Comparison of ENCODE assay signal across 9 mouse cellular contexts in the genomic region with DNA sequence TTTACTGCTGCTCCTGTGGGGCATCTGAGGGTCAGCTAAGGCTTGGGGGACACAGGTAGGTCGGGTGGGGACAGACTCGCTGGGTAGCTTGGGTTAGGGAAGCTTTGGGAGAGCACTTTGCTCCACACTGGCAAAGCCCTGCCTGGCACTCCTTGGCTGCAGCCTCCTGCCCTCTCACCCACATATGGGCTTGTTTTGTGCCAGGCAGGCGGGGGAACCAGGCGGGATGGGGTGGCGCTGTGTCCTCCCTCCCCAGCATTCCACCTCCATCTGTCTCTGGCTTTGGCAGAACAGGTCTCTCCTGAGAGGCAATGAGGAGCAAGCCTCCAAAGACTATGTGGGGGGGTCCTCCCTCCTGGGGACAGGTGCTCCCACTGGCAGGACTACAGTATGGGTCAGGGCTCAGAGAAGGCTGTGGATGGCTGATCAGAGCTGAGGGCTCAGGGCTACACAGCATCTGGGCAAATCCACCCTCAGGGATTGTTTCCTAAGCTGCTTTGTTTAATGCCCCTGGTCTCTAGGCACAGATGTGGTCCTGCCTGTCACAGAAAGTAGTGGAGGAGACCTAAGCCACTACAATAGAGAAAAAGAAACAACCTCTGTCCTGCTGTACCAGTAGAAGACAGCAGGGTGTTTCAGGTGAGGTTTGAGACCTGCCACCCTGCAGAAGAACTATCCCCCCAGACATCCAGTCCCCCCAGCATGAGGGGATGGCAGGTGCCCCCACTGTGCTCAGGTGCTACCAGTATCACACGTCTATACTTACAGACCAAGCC. TPM values are rescaled to one million over a fixed set of nuclear protein-coding genes. Genes with fewer than 3 reads are reported as not detected.
DNase-seq lines count a peak whose midpoint lies in the region; ATAC-seq lines count a peak whose summit lies in the region.
"Had no signal": no experiment of that assay in that cellular context is flagged by ENCODE, and none has a peak within 500 bp of the region (broad histone marks: within the 10 kb centered on the region; RNA-seq: fewer than 3 reads in every experiment).

No protein-coding gene starts in this region.

- H3K36me3 ChIP-seq in hindbrain, embryonic 16.5 days (ENCODE audit: control insufficient read depth, insufficient read depth, low read length): peaks cover 23% of the 10 kb centered on the region

- no peaks in the 10 kb centered on the region for H3K9me3 ChIP-seq in hindbrain, embryonic 16.5 days (ENCODE audit: control insufficient read depth, low read length)
- H3K9me3 ChIP-seq: heart, embryonic 13.5 days had no signal

- peak overlapping the region; percentile 80 for H3K4me2 ChIP-seq in hindbrain, embryonic 16.5 days (ENCODE audit: low read length)

- no peak overlapping the region for H3K27ac ChIP-seq in hindbrain, embryonic 16.5 days (ENCODE audit: low read depth, low read length)
- H3K27ac ChIP-seq: heart, embryonic 13.5 days had no signal

- H3K4me3 ChIP-seq in hindbrain, embryonic 16.5 days (ENCODE audit: low read length): no peak overlapping the region; the same call in 1 of the 2 replicates

- H3K4me1 ChIP-seq in hindbrain, embryonic 16.5 days (ENCODE audit: control insufficient read depth, insufficient read depth, low read depth, low read length): peaks cover 38% of the 10 kb centered on the region

- WGBS in hindbrain, embryonic 16.5 days: 83% methylated on average over 6 of the region's 6 CpGs

- 0 out of 2 replicates have a peak overlapping the region, but pooled peaks have one; percentile 23 for H3K9ac ChIP-seq in hindbrain, embryonic 16.5 days (ENCODE audit: low read depth, low read length)

- ATAC-seq in hindbrain, embryonic 16.5 days: no peak

- peak; percentile 89 for DNase-seq in adrenal gland, adult 2 months
- DNase-seq in adrenal gland, postnatal 4 days (ENCODE audit: low spot score in 2 of 2): no peak
- peak; percentile 76 for DNase-seq in retina, adult 2 months (ENCODE audit: low read depth, low spot score)
- no peak for DNase-seq in retina, embryonic 14.5 days (ENCODE audit: low spot score)
- DNase-seq in retina, postnatal 1 day: peak; percentile 58
- DNase-seq in spleen, postnatal 14 days (ENCODE audit: low spot score in 2 of 2): no peak
- DNase-seq in right cerebral cortex, postnatal 4 days: no peak

- H3K27me3 ChIP-seq in hindbrain, embryonic 16.5 days (replicated peaks; ENCODE audit: control insufficient read depth, insufficient read depth, low read length): no peaks in the 10 kb centered on the region

RNA-seq across cellular contexts. Expression of a gene that starts 3.6 kb away (rescaled TPM):
- total RNA-seq in adrenal gland, adult 2 months (2021): 1 to 10 TPM; 1.6 to 2.8 TPM
- 1.00 and 1.2 TPM in 2 replicates for polyA plus RNA-seq in adrenal gland, adult 2 months (2012; rRNA removed)
- 1 to 10 TPM; 2.7 to 4.8 TPM for total RNA-seq in adrenal gland, postnatal 4 days (2021)
- polyA plus RNA-seq in hindbrain, embryonic 16.5 days (2015; fragmentation: Nextera tagmentation; extraction: Ambion mirVana): 226 and 245 TPM in 2 replicates

RNA-seq across cellular contexts. Expression of a gene that starts 4.8 kb away (rescaled TPM):
- 100 to 1,000 TPM; 125 to 172 TPM for total RNA-seq in adrenal gland, adult 2 months (2021)
- polyA plus RNA-seq in adrenal gland, adult 2 months (2012; rRNA removed): 234 and 236 TPM in 2 replicates
- 10 to 100 TPM; 46.9 to 60.3 TPM for total RNA-seq in adrenal gland, postnatal 4 days (2021)
- 96.3 and 104 TPM in 2 replicates for polyA plus RNA-seq in hindbrain, embryonic 16.5 days (2015; fragmentation: Nextera tagmentation; extraction: Ambion mirVana)

RNA-seq across cellular contexts. Expression of a gene that starts 10.9 kb away (rescaled TPM):
- 1 to 10 TPM; 1.4 to 1.5 TPM for total RNA-seq in adrenal gland, adult 2 months (2021)
- polyA plus RNA-seq in adrenal gland, adult 2 months (2012; rRNA removed): 9.2 and 11.2 TPM in 2 replicates
- total RNA-seq in adrenal gland, postnatal 4 days (2021): 10 to 100 TPM in 1 of 2 experiments, 1 to 10 TPM in 1; 8.4 to 12.6 TPM
- 2.8 and 4.5 TPM in 2 replicates for polyA plus RNA-seq in hindbrain, embryonic 16.5 days (2015; fragmentation: Nextera tagmentation; extraction: Ambion mirVana)

RNA-seq across cellular contexts. Expression of a gene that starts 14.2 kb away (rescaled TPM):
- total RNA-seq in adrenal gland, adult 2 months (2021): 1,000 to 10,000 TPM in 1 of 2 experiments, 100 to 1,000 TPM in 1; 577 to 1,228 TPM
- polyA plus RNA-seq in adrenal gland, adult 2 months (2012; rRNA removed): 207 and 254 TPM in 2 replicates
- total RNA-seq in adrenal gland, postnatal 4 days (2021): 1,000 to 10,000 TPM; 1,329 to 1,362 TPM
- polyA plus RNA-seq in hindbrain, embryonic 16.5 days (2015; fragmentation: Nextera tagmentation; extraction: Ambion mirVana): 602 and 645 TPM in 2 replicates

RNA-seq across cellular contexts. Expression of a gene that starts 19.0 kb away (rescaled TPM):
- total RNA-seq in adrenal gland, adult 2 months (2021): 10 to 100 TPM; 29.7 to 41.1 TPM
- polyA plus RNA-seq in adrenal gland, adult 2 months (2012; rRNA removed): 49.5 and 58.2 TPM in 2 replicates
- total RNA-seq in adrenal gland, postnatal 4 days (2021): 10 to 100 TPM; 44.9 to 50.6 TPM
- 51.8 and 55.2 TPM in 2 replicates for polyA plus RNA-seq in hindbrain, embryonic 16.5 days (2015; fragmentation: Nextera tagmentation; extraction: Ambion mirVana)

Comparison
In these comparisons a context has a peak if more than half of its experiments do, and no peak if none do; other contexts are left out.
1. DNase-seq: peak in adrenal gland, adult 2 months (single experiment), retina, adult 2 months (single experiment) and retina, postnatal 1 day (single experiment); none in adrenal gland, postnatal 4 days (0 of 2), retina, embryonic 14.5 days (single experiment), spleen, postnatal 14 days (0 of 2) and right cerebral cortex, postnatal 4 days (single experiment).